Mouse (Mus musculus) liver, embryonic 14.5 days (tissue): Measurements from ENCODE around the gene Olfr90.

Source experiments
- CTCF ChIP-seq: IDR thresholded peaks from 2 replicates; pipeline ENCODE4 v1.5.1; 2016; ENCODE audit warnings: antibody characterized with exemption, low read depth, control low read depth
- EP300 ChIP-seq: IDR thresholded peaks from 2 replicates; pipeline ENCODE4 v1.6.1; 2016; ENCODE audit warnings: antibody characterized with exemption, low read depth

DNA sequence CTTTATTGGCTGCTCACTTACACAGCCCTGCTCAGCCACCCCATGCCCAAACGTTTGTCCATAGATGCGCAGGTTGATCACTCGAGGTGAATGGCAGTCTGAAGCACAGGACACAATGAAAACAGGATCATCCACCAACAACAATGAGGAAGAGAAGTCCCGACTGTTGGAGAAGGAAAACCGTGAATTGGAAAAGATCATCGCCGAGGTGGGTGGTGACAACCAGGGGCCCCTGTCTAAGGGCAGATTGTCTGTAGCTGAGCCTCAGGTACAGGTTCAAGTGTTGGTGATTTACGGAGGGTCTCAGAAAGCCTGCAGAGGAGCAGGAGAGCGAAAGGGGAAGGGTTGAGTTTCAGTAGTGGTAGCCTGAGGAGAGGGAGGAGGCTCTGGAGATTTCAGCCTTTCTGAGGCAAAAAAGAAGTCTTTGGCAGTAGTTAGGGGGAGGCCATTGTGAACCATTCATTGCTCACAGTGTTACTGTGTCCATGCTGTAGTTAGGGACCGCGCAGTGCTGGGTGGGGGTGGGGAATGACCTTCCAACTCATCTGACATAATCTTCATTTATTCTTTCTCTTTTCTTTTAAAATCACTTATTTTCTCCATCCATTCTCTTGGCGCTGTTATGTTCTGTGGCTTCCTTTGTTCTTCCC is 16.1 kb downstream of the Olfr90 start:
- TF ChIP-seq CTCF = no peak
- no peak for TF ChIP-seq EP300
